Mouse (Mus musculus) kidney, postnatal 0 days (tissue): Measurements from ENCODE around the gene Pfas. TPM values are rescaled to one million over a fixed set of nuclear protein-coding genes. Genes with fewer than 3 reads are reported as not detected.
"Not testable (repeated sequence)": the region's sequence is repeated elsewhere in the genome, so short reads cannot be mapped to it uniquely, and the experiment has no call there.

ENCODE experiments used
- ATAC-seq: fragments of 200-750 bp; cut with Nextera tagmentation; replicated peaks from 2 replicates; pipeline ENCODE4 v1.8.0; 2017; ENCODE audit warnings: low read depth, moderate number of reproducible peaks, moderate TSS enrichment, moderate library complexity; ENCODE audit not compliant: low FRiP score
- DNase-seq: peaks from one replicate; pipeline ENCODE4 v3.0.0-alpha.2; 2016; ENCODE audit warnings: low spot score
- H3K27ac ChIP-seq: fragments of 300-500 bp; sonication (generic); 2 replicates; pipeline ENCODE4 v1.5.1; 2014; ENCODE audit warnings: mild to moderate bottlenecking
- H3K27me3 ChIP-seq: fragments of 300-500 bp; sonication (generic); 2 replicates; pipeline ENCODE4 v1.6.1; 2014; ENCODE audit warnings: low read length, mixed read lengths; ENCODE audit not compliant: insufficient read depth
- H3K36me3 ChIP-seq: fragments of 300-500 bp; sonication (generic); 2 replicates; pipeline ENCODE4 v1.6.1; 2014; ENCODE audit warnings: low read length, mixed read lengths; ENCODE audit not compliant: insufficient read depth
- H3K4me1 ChIP-seq: fragments of 300-500 bp; sonication (generic); replicated peaks from 2 replicates; pipeline ENCODE4 v1.6.1; 2014; ENCODE audit warnings: antibody characterized with exemption, low read length, mixed read lengths; ENCODE audit not compliant: insufficient read depth
- H3K4me2 ChIP-seq: fragments of 300-500 bp; sonication (generic); 2 replicates; pipeline ENCODE4 v1.6.1; 2014; ENCODE audit warnings: mild to moderate bottlenecking, low read length, moderate library complexity, mixed read lengths
- H3K4me3 ChIP-seq: fragments of 300-500 bp; sonication (generic); replicated peaks from 2 replicates; pipeline ENCODE4 v1.5.1; 2014; ENCODE audit warnings: low read depth, low read length
- H3K9ac ChIP-seq: fragments of 300-500 bp; sonication (generic); 2 replicates; pipeline ENCODE4 v1.6.1; 2014; ENCODE audit warnings: low read depth, low read length
- H3K9me3 ChIP-seq: fragments of 300-500 bp; sonication (generic); replicated peaks from 2 replicates; pipeline ENCODE4 v1.6.1; 2016; ENCODE audit warnings: low read length, inconsistent platforms, mixed read lengths
- CTCF ChIP-seq: IDR thresholded peaks from 2 replicates; pipeline ENCODE4 v1.5.1; 2016; ENCODE audit warnings: antibody characterized with exemption, low read depth, mild to moderate bottlenecking, moderate library complexity
- WGBS: fragments of 180-500 bp; shearing (Covaris S2); extraction: QIAGEN DNeasy Blood & Tissue Kit; methylation state at CpG from one replicate; pipeline ENCODE4 v1.1.7; 2014; 5-methylcytosine and 5-hydroxymethylcytosine counted together
- microRNA-seq: library from miRNA; unstranded; fragments of <30 nt; microRNA quantifications from one replicate; pipeline ENCODE4, GENCODE M21; 2016
- polyA plus RNA-seq: library from polyadenylated mRNA; unstranded; fragments of >200 nt; fragmentation: Nextera tagmentation; extraction: Ambion mirVana; gene quantifications from 2 replicates; pipeline ENCODE4 v1.2.1, GENCODE M21; 2015

Pfas gene
- polyA plus RNA-seq, 1 experiment from 2014 or later = 20.9 TPM

- H3K4me1 ChIP-seq = peaks cover 7% of the 10 kb centered on the region; the same call in 1 of the 2 replicates
- H3K4me3 ChIP-seq = no peak overlapping the region
- DNase-seq (no peak), ATAC-seq (no peak)
- no peaks in the 10 kb centered on the region for H3K9me3 ChIP-seq
- no peak overlapping the region for H3K4me2 ChIP-seq
- H3K27ac ChIP-seq = no peak overlapping the region
- 88% methylated on average over 2 of the region's 2 CpGs for WGBS
- no peaks in the 10 kb centered on the region for H3K27me3 ChIP-seq
- no peak overlapping the region for H3K9ac ChIP-seq
- H3K36me3 ChIP-seq = no peaks in the 10 kb centered on the region
- TF ChIP-seq CTCF = no peak
These were observed 63.0 kb downstream of the Pfas start for GRCm38 (mm10) chr11:68945245-68945644.

GRCm38 (mm10) chr11:68942731-68943130 lies 65.5 kb downstream of the Pfas start:
- Histone ChIP-seq H3K4me1 (peaks cover 7% of the 10 kb centered on the region; the same call in 1 of the 2 replicates), H3K36me3 (no peaks in the 10 kb centered on the region), H3K9ac (no peak overlapping the region), H3K9me3 (no peaks in the 10 kb centered on the region), H3K4me3 (no peak overlapping the region), H3K4me2 (no peak overlapping the region), H3K27me3 (no peaks in the 10 kb centered on the region), H3K27ac (peak overlapping the region; percentile 31; the same call in 1 of the 2 replicates)
- ATAC-seq (no peak), DNase-seq (no peak)
- whole genome bisulfite sequencing = 82% methylated on average over 8 of the region's 8 CpGs
- TF ChIP-seq CTCF = no peak

- Histone ChIP-seq H3K9me3 (no peaks in the 10 kb centered on the region), H3K4me2 (peak overlapping the region; percentile 71), H3K27ac (peak overlapping the region; percentile 72), H3K9ac (peak overlapping the region; percentile 64), H3K4me3 (peak overlapping the region; percentile 48), H3K27me3 (no peaks in the 10 kb centered on the region), H3K36me3 (no peaks in the 10 kb centered on the region), H3K4me1 (no peaks in the 10 kb centered on the region)
- no peak for TF ChIP-seq CTCF
- ATAC-seq = peak; percentile 33
- DNase-seq = peak; percentile 21
- 29% methylated on average over 4 of the region's 4 CpGs for WGBS
These were observed 67.7 kb downstream of the Pfas start for GRCm38 (mm10) chr11:68940516-68940915.

- WGBS = 3% methylated on average over 16 of the region's 16 CpGs
- H3K4me3 ChIP-seq = peak overlapping the region; percentile 48
- no peaks in the 10 kb centered on the region for H3K27me3 ChIP-seq
- no peaks in the 10 kb centered on the region for H3K9me3 ChIP-seq
- H3K9ac ChIP-seq = peak overlapping the region; percentile 64
- no peaks in the 10 kb centered on the region for H3K4me1 ChIP-seq
- peak; percentile 97 for ATAC-seq
- H3K27ac ChIP-seq = peak overlapping the region; percentile 72
- H3K36me3 ChIP-seq = no peaks in the 10 kb centered on the region
- peak overlapping the region; percentile 71 for H3K4me2 ChIP-seq
- DNase-seq = peak; percentile 98
- no peak for TF ChIP-seq CTCF
These were observed 68.6 kb downstream of the Pfas start for GRCm38 (mm10) chr11:68939451-68940304.

GRCm38 (mm10) chr11:68936951-68937350 lies 71.3 kb downstream of the Pfas start:
- not testable (repeated sequence) for H3K4me3 ChIP-seq, H3K9me3 ChIP-seq, H3K36me3 ChIP-seq, ATAC-seq, DNase-seq, H3K27me3 ChIP-seq, H3K4me1 ChIP-seq, H3K4me2 ChIP-seq, H3K9ac ChIP-seq, H3K27ac ChIP-seq
- 88% methylated on average over 4 of the region's 4 CpGs for WGBS

Small RNA genes within 50 kb of the gene (microRNA-seq; reads per million reads assigned to microRNA genes)
- gene Mir3062 = 1.0 reads per million

Other genes with a start within 250 kb of the Pfas start
- gene Ndel1, start 136.6 kb downstream of the Pfas start, polyA plus RNA-seq = 86.1 and 90.9 TPM in 2 replicates
- gene Rnf222, start 119.9 kb downstream of the Pfas start, polyA plus RNA-seq = 0.13 and 0.17 TPM in 2 replicates
- 1,114 and 1,312 TPM in 2 replicates for gene Rpl26, start 106.9 kb downstream of the Pfas start, polyA plus RNA-seq
- gene Odf4, start 81.4 kb downstream of the Pfas start, polyA plus RNA-seq = 0.29 TPM in 1 of 2 replicates, not detected in the other
- gene Arhgef15, start 51.0 kb downstream of the Pfas start, polyA plus RNA-seq = 8.9 and 11.3 TPM in 2 replicates
- gene Slc25a35, start 40.3 kb downstream of the Pfas start, polyA plus RNA-seq = 11.1 and 11.5 TPM in 2 replicates
- 55.6 and 58.3 TPM in 2 replicates for gene Rangrf, start 33.3 kb downstream of the Pfas start, polyA plus RNA-seq
- 27.6 and 27.7 TPM in 2 replicates for gene Ctc1, start 7.5 kb upstream of the Pfas start, polyA plus RNA-seq
- 49.3 and 61.1 TPM in 2 replicates for gene Aurkb, start 37.2 kb upstream of the Pfas start, polyA plus RNA-seq
- 11.9 and 13.3 TPM in 2 replicates for gene Borcs6, start 51.3 kb upstream of the Pfas start, polyA plus RNA-seq
- gene Tmem107, start 62.3 kb upstream of the Pfas start, polyA plus RNA-seq = 60.8 and 61.3 TPM in 2 replicates
- gene Vamp2, start 80.0 kb upstream of the Pfas start, polyA plus RNA-seq = 66.7 and 67.7 TPM in 2 replicates
- gene Per1, start 86.8 kb upstream of the Pfas start, polyA plus RNA-seq = 7.4 and 9.9 TPM in 2 replicates
- 0.42 and 0.50 TPM in 2 replicates for gene Hes7, start 111.9 kb upstream of the Pfas start, polyA plus RNA-seq
- 0.25 and 0.31 TPM in 2 replicates for gene 9130213A22Rik, start 114.1 kb upstream of the Pfas start, polyA plus RNA-seq
- gene Aloxe3, start 117.4 kb upstream of the Pfas start, polyA plus RNA-seq = 0.54 and 0.69 TPM in 2 replicates
- gene Alox12b, start 148.5 kb upstream of the Pfas start, polyA plus RNA-seq = 0.27 and 0.36 TPM in 2 replicates
- gene Alox8, start 189.4 kb upstream of the Pfas start, polyA plus RNA-seq = 0.17 and 0.61 TPM in 2 replicates
- 0.13 and 0.24 TPM in 2 replicates for gene Gucy2e, start 228.6 kb upstream of the Pfas start, polyA plus RNA-seq